Mouse (Mus musculus): ENCODE data around the gene Oxnad1. TPM values are rescaled to one million over a fixed set of nuclear protein-coding genes. Genes with fewer than 3 reads are reported as not detected.

Gene Oxnad1
- total and polyA plus RNA-seq, 3 experiments: 47.6 to 111 (median 77.7) TPM

GRCm38 (mm10) chr14:32141723-32142122 is 56.5 kb downstream of the Oxnad1 start, which contains the start of gene Msmb:
TSS of gene Msmb (plus strand) at chr14:32142023.
- Histone ChIP-seq H3K36me3 (replicated peaks in 1 of 2; ENCODE audit: control insufficient read depth in 1 of 2, insufficient read depth in 1 of 2, low read length in 1 of 2) (no peaks in the 10 kb centered on the region), H3K9me3 (replicated peaks; ENCODE audit: low read length) (peaks cover 2% of the 10 kb centered on the region), H3K4me1 (ENCODE audit: control insufficient read depth in 1 of 2, insufficient read depth in 2 of 2) (peaks cover 3 to 7% of the 10 kb centered on the region in 2 experiments), H3K27ac (ENCODE audit: insufficient read depth, low read depth) (no peak within 1 kb of the TSS), H3K27me3 (replicated peaks) (no peaks in the 10 kb centered on the region), H3K79me2 (replicated peaks; ENCODE audit: control insufficient read depth, extremely low read depth, insufficient read depth, poor library complexity, severe bottlenecking) (no peaks in the 10 kb centered on the region), H3K4me2 (ENCODE audit: insufficient read depth, low read depth, poor library complexity, severe bottlenecking) (no peak within 1 kb of the TSS), H3K9ac (ENCODE audit: insufficient read depth, low read depth) (no peak within 1 kb of the TSS), H3K4me3 (replicated peaks in 1 of 3; ENCODE audit: low read depth in 2 of 3, low read length in 2 of 3, poor library complexity in 1 of 3) (no peak within 1 kb of the TSS)
- DNase-seq (ENCODE audit: extremely low read depth): no peak
- TF ChIP-seq RCOR1 (conservative IDR thresholded peaks at IDR 0.05; ENCODE audit: low read depth, low read length) (no peak), POLR2AphosphoS2 (IDR thresholded peaks at IDR 0.05; ENCODE audit: low read depth, low read length) (no peak)
- in situ Hi-C loops (cut with MboI; ENCODE audit: low pct_ligation_motif_present, low pct_unique_long_range_greater_than_20kb, low sequenced_read_pairs) (no loop called here), dilution Hi-C loops (cut with MboI; ENCODE audit: extremely low pct_ligation_motif_present, extremely low pct_unique_long_range_greater_than_20kb, low sequenced_read_pairs) (no loop called here)

DNA sequence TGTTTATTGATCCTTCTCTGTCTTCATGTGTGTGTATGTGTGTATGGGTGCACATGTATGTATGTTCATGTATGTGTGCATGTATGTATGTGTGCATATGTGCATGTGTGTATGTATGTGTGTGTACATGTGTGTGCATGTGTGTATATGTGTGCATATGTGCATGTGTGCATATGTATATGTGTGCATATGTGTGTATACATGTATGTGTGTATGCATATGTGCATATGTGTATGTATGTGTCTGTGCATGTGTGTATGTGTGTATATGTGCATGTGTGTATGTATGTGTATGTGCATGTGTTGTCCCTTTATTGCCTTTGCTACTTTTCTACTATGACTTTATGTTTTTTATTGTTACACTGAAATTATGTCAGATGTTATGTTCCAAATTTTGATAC is 59.6 kb downstream of the Oxnad1 start:
- no peak for DNase-seq (ENCODE audit: extremely low read depth)
- Histone ChIP-seq H3K4me1 (ENCODE audit: control insufficient read depth in 1 of 2, insufficient read depth in 2 of 2) (peaks cover 0 to 3% of the 10 kb centered on the region in 2 experiments; a peak in 2 of 4 replicates), H3K27ac (ENCODE audit: insufficient read depth, low read depth) (no peak overlapping the region), H3K27me3 (replicated peaks) (no peaks in the 10 kb centered on the region), H3K36me3 (replicated peaks in 1 of 2; ENCODE audit: control insufficient read depth in 1 of 2, insufficient read depth in 1 of 2, low read length in 1 of 2) (no peaks in the 10 kb centered on the region), H3K4me3 (replicated peaks in 1 of 3; ENCODE audit: low read depth in 2 of 3, low read length in 2 of 3, poor library complexity in 1 of 3) (no peak overlapping the region), H3K79me2 (replicated peaks; ENCODE audit: control insufficient read depth, extremely low read depth, insufficient read depth, poor library complexity, severe bottlenecking) (no peaks in the 10 kb centered on the region), H3K9me3 (replicated peaks; ENCODE audit: low read length) (peaks cover 13% of the 10 kb centered on the region), H3K4me2 (ENCODE audit: insufficient read depth, low read depth, poor library complexity, severe bottlenecking) (no peak overlapping the region), H3K9ac (ENCODE audit: insufficient read depth, low read depth) (no peak overlapping the region)
- in situ Hi-C loops (cut with MboI; ENCODE audit: low pct_ligation_motif_present, low pct_unique_long_range_greater_than_20kb, low sequenced_read_pairs) (no loop called here), dilution Hi-C loops (cut with MboI; ENCODE audit: extremely low pct_ligation_motif_present, extremely low pct_unique_long_range_greater_than_20kb, low sequenced_read_pairs) (no loop called here)
- TF ChIP-seq CHD2 (IDR thresholded peaks at IDR 0.05; ENCODE audit: low read length) (no peak), PAX5 (IDR thresholded peaks at IDR 0.05; ENCODE audit: low read length) (no peak), CTCF (conservative IDR thresholded peaks at IDR 0.05 in 1 of 2, IDR thresholded peaks at IDR 0.05 in 1 of 2; ENCODE audit: low read depth in 2 of 2, low read length in 2 of 2) (no peak), BHLHE40 (IDR thresholded peaks at IDR 0.05; ENCODE audit: low read depth, low read length) (no peak), MEF2A (IDR thresholded peaks at IDR 0.05; ENCODE audit: borderline replicate concordance, low read depth, low read length) (no peak), NRF1 (IDR thresholded peaks at IDR 0.05; ENCODE audit: low read depth, low read length) (no peak), ETS1 (conservative IDR thresholded peaks at IDR 0.05; ENCODE audit: low read depth, low read length) (no peak), MXI1 (IDR thresholded peaks at IDR 0.05; ENCODE audit: low read depth, low read length) (no peak), EP300 (IDR thresholded peaks at IDR 0.05; ENCODE audit: low read length) (no peak), RCOR1 (conservative IDR thresholded peaks at IDR 0.05; ENCODE audit: low read depth, low read length) (no peak)

DNA sequence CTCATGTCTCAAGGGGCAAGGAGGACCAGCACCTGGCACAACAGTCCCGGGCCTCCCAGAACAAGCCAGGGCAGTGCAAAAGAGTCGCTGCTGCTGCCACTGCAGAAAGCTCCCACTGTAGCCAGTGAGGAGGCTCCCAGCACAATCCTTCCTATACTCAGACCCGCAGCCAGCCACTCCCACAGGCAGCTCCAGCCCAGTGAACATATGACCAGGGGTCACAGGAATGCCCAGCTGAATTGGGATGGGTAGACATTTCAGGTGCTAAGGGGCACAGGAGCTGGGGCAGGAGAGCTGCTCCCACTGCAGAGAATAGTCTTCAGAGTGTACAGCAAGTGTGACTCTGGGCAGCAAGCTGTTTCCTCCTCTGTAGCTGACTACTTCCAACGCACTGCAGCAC is 60.2 kb downstream of the Oxnad1 start:
- Histone ChIP-seq H3K27ac (ENCODE audit: insufficient read depth, low read depth) (no peak overlapping the region), H3K4me2 (ENCODE audit: insufficient read depth, low read depth, poor library complexity, severe bottlenecking) (no peak overlapping the region), H3K9ac (ENCODE audit: insufficient read depth, low read depth) (no peak overlapping the region), H3K4me3 (replicated peaks in 1 of 3; ENCODE audit: low read depth in 2 of 3, low read length in 2 of 3, poor library complexity in 1 of 3) (no peak overlapping the region), H3K9me3 (replicated peaks; ENCODE audit: low read length) (peaks cover 13% of the 10 kb centered on the region), H3K27me3 (replicated peaks) (no peaks in the 10 kb centered on the region), H3K4me1 (ENCODE audit: control insufficient read depth in 1 of 2, insufficient read depth in 2 of 2) (peaks cover 0 to 3% of the 10 kb centered on the region in 2 experiments; a peak in 2 of 4 replicates), H3K79me2 (replicated peaks; ENCODE audit: control insufficient read depth, extremely low read depth, insufficient read depth, poor library complexity, severe bottlenecking) (no peaks in the 10 kb centered on the region), H3K36me3 (replicated peaks in 1 of 2; ENCODE audit: control insufficient read depth in 1 of 2, insufficient read depth in 1 of 2, low read length in 1 of 2) (no peaks in the 10 kb centered on the region)
- no peak for DNase-seq (ENCODE audit: extremely low read depth)
- in situ Hi-C loops (cut with MboI; ENCODE audit: low pct_ligation_motif_present, low pct_unique_long_range_greater_than_20kb, low sequenced_read_pairs): no loop called here
- dilution Hi-C loops (cut with MboI; ENCODE audit: extremely low pct_ligation_motif_present, extremely low pct_unique_long_range_greater_than_20kb, low sequenced_read_pairs): no loop called here
- TF ChIP-seq ELF1 (IDR thresholded peaks at IDR 0.05; ENCODE audit: low read depth, low read length) (no peak), TBP (conservative IDR thresholded peaks at IDR 0.05; ENCODE audit: low read depth, low read length) (no peak), NRF1 (IDR thresholded peaks at IDR 0.05; ENCODE audit: low read depth, low read length) (no peak)
